Mouse (Mus musculus) myocyte (in vitro differentiated cells): ENCODE measurements around the gene Irf2.

Source experiments
- MAX ChIP-seq: IDR thresholded peaks from one replicate; pipeline ENCODE4 v1.6.1; 2011; ENCODE audit warnings: low read depth, mild to moderate bottlenecking, control low read depth
- MYOD1 ChIP-seq, 3 experiments: IDR thresholded peaks; one replicate each; pipeline ENCODE4 v1.6.1; 2011; ENCODE audit warnings: control low read depth in 2 of 3, low read depth in 2 of 3, mild to moderate bottlenecking in 2 of 3, moderate library complexity in 1 of 3; ENCODE audit not compliant: insufficient read length in 2 of 3, control insufficient read depth in 1 of 3
- POLR2A ChIP-seq: IDR thresholded peaks from one replicate; pipeline ENCODE4 v1.6.1; 2011; ENCODE audit warnings: low read depth, mild to moderate bottlenecking, control low read depth, moderate library complexity; ENCODE audit not compliant: insufficient read length
- POLR2AphosphoS2 ChIP-seq: IDR thresholded peaks from one replicate; pipeline ENCODE4 v1.6.1; 2011; ENCODE audit warnings: low read depth, control low read depth; ENCODE audit not compliant: insufficient read length
- REST ChIP-seq: IDR thresholded peaks from one replicate; pipeline ENCODE4 v1.6.1; 2011; ENCODE audit warnings: mild to moderate bottlenecking, control low read depth, moderate library complexity; ENCODE audit not compliant: insufficient read depth, insufficient read length

DNA sequence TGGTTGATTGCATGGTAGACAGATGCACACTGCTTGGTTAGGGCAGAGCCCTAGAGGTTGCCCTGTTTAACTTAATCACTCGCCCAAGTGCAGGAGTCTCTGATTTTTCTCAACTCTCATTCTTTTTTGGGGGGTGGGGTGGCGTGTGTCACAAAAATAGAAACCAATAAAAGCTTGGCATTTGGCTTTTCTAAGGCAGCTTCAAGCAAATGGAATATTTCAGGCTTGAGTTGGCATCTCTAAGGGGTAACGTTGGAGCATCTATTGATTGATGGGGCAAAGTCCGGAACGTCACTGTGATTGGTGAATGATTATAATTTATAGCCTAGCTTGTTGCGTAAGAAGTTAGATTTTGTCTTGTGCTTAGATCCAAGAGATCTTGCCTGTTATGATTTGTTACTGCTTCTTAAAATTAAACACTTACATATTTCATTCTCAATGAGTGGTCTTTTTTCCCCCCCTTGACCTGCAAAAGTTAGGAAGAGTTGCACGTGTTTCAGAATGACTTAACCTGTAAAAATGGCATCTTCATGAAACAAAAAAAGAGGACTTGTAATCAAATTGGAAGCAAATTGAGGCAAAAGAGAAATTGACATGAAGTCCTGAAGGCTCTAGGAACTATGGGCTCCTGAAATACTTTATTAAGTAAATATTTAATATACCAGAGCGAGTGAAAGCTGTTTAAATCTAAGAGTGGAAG is 2.6 kb downstream of the Irf2 start:
- no peak for TF ChIP-seq MAX
- TF ChIP-seq REST, result no peak
- TF ChIP-seq MYOD1 (IDR thresholded peaks at IDR 0.05; ENCODE audit: control insufficient read depth in 1 of 3, insufficient read length in 2 of 3, low read depth in 2 of 3), result no peak
- TF ChIP-seq POLR2AphosphoS2, result no peak
- no peak for TF ChIP-seq POLR2A
